Mouse (Mus musculus): ENCODE results near the gene Gm49369. TPM values are rescaled to one million over a fixed set of nuclear protein-coding genes. Genes with fewer than 3 reads are reported as not detected.

The Gm49369 gene
- total and polyA plus RNA-seq, 3 experiments, result 2.9 to 6.9 TPM; not detected in 1

DNA sequence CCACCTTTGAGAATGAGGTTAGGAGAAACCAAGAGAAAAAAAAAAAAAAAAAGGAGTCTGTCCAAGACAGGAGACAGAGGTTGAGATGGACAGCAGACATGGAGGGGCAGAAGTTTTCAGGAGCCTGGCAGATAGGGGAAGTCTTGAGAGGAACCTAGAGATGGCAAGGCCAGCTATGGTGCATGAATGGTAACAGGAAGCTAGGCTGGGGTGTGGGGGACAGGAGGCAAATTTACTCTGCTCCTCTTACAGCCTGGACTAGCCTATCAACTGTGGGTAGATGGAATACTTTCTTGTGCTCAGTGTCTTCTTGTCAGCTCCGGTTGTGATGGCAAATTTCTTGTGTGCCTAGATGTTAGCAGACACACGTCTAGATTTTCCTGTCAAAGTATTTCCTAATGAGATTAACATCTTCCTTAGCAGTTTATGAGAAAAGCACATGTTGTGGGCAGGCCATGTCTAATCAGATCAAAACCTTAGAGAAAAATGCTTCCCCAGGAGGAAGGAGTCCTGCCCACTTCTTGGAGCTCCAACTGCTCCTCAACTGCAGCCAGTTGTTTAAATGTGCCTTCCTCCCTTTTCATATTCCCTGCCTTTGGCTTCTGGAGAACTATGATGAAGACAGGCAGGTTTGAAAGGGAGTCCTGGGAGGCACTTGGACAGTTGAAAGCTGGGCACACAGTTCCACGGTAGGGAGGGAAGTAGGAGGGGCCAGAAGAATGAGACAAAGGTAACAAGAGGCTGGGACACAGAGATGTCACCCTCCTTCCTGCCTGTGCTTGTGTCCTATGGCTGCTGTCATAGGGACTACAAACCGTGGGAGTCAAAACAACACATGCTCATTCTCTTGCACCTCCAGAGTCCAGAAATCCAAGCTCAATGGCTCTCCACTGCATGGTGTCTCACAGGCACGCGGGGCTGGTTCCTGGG is 12.1 kb upstream of the Gm49369 start:
- DNase-seq, result no peak

GRCm38 (mm10) chr7:142393191-142393590 is 10.7 kb upstream of the Gm49369 start:
- peak; percentile 91 for DNase-seq

GRCm38 (mm10) chr7:142391609-142392008 is 9.1 kb upstream of the Gm49369 start:
- DNase-seq, result no peak

- DNase-seq, result peak; percentile 74
Observed at GRCm38 (mm10) chr7:142391108-142391507, 8.6 kb upstream of the Gm49369 start.

DNA sequence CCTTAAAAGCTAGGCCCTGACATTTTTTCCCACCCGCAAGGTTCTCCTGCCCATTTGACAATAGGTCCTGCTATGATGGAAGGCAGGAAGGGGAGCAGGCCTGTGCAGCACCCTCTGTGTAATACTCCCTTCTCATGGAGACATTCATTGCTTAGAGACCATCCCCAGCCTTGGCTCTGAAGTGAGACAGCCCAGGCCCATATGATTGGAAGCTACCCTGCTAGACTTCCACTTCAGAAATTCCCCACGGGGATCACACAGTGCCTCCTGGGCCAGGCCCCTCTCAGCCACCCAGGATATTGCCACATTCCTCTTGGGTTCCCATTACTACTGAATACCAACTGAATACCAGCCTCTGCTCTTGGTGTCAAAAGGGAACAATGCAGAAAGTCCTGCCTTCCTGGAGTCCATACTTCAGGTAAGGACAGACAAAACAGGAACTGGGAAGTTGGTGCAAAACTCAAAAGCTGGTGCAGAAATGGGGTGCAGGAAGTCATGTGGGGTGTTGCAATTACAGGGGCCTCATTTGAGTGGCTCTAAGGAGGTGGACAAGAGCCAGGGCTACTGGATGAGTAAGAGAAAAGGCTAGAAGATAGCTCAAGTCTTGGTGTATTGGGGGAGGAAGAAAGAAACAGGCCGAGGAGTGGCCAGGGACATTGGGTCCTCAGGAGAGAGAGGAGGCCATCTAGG is 7.6 kb upstream of the Gm49369 start:
- no peak for DNase-seq

- no peak for DNase-seq
Observed at GRCm38 (mm10) chr7:142388740-142389139, 6.3 kb upstream of the Gm49369 start.

DNA sequence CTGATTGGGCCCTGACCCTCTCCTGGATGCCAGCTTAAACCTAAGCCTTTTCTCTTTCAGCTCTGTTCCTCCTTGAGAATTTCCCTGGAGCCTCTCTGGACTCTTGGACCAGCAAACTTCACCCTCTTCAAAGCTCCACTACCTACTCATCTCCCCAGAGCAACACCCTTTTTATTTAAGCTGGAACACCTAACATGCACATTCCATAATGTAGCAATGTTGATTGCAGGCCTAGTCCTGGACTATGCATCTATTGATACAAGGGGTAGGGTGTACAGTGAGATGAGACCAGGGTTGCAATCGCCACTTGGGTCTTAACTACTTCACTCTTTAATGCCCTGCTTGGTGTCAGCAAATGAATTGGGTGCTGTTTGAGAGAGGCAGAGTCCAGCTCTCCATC is 5.7 kb upstream of the Gm49369 start:
- no peak for DNase-seq

GRCm38 (mm10) chr7:142387419-142388148 is 5.1 kb upstream of the Gm49369 start, which contains the start of gene Ctsd:
Gene Ctsd, minus strand, starts transcription at chr7:142388038.
- DNase-seq, result peak; percentile 99

DNA sequence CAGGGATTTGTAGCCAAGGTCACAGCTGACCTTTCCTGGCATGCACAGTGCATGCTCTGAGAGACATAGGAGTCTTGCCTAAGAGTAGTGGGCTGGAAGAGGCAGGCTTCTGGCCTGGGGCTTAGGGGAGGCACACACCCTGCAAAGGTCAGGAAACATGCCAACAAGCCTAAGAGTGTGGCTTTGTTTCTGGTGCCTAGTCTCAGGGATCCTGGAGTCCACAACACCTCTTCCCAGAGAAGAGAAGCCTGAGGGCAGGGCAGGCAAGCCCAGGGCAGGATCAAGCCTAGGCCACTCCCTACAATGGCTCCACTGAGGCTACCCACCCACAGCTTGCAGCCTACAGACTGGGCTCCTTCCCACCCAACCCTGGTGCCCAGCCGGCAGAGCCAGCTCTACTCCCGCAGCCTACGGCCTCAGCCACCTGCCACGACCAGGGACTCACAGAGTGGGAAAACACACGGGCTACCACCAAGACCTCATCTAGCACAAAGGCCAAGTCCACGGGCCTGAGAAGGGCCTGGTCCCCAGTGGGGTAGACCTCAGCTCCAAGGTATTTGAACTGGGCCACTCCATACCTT is 4.2 kb upstream of the Gm49369 start:
- DNase-seq, result peak; percentile 83

DNA sequence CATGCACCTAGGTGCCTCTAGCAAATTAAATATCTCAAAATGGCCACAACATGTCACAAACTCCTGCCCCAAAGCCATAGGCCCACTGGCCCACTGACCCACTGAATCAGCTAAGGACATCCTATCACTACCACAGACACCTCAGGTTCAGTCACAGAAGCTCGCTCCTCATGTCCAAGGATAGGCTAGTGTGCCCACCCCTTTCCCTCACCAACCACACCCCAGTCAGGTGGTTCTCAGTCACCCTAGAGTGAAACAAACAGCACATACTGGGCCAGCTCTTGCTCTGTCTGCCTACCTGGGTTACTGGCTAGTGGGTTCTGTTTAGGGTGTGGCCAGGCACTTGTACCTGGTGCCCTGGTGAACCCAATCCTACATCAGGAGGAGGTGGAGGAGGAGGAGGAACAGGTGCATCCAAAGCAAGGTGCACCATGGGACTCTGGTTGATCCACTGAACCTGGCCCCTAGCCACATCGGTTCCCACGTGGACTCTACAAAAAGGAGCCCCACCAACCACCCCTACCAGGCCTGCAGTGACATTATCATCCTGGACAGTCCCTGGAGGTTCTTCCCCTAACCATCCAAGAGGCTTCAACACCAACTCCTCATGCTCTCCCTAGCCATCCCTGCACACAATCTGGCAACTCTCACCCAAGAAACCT is 3.4 kb upstream of the Gm49369 start:
- DNase-seq, result no peak

DNA sequence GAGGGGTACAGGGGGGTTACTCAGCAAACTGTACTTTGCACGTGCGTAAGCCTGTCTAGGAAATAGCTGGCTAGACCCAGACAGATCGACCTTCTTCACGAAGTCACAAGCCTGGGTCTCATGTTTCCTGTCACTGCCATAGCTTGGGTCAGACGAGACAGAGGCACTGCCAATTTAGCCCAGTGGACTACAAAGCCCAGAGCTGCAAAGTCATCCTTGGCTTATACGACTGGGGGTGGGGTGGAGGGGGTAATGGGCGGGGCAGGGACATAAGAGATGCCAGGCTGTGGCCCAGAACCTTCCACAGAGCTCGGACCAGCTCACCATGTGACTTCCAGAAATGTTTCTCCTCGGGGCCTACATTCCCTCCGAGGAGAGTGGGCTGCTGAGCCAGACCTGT is 1.8 kb upstream of the Gm49369 start:
- no peak for DNase-seq

DNA sequence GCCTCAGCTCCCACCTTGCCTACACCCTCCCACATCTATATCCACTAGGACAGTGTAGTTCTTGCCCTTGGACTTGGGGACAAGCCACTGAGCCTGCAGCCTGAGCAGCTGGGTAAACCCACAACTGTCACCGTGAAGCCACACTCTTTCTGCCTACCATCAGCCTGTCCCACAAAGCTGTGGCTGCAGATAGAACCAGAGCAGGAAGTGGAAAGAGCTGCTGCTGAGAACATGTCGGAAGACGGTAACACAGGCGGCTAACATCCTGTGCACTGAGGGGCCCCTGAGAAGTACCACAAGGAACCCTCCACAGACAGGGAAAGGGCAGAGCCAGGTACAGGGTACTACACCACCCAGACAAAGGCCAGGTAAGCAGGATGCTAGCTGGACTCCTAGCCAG is 1.3 kb downstream of the Gm49369 start:
- DNase-seq, result no peak

GRCm38 (mm10) chr7:142379186-142379585 is 3.3 kb downstream of the Gm49369 start:
- DNase-seq, result no peak

DNA sequence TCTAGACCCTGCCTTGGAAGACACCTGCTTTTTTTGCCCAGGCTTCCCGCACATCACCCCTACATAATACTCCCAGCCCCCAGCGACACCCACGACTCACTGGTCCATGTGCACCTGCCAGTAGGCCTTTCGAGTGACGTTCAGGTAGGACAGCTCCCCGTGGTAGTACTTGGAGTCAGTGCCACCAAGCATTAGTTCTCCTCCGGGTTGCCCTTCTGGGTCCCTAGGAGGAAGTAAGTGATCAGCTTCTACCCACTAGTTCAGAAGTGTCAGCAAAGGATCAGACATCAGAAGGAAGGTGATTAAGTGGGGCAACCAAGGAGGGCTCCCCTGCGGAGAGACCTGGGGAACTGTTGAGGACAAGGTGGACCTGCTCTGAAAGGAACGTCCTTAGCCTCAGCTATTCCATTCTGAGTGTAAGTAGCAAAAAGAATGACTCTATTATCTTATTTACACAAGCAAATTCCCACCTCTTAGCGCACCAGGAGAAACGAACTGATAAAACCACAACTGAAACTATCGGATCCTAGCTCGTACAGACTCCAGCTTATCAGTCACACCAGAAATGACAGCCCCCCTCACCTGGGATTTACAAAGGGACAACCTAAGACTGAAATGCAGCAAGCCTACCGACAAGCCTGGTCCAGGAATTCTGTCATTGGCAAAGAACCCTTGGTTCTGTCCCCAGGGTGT is 5.1 kb downstream of the Gm49369 start:
- no peak for DNase-seq

GRCm38 (mm10) chr7:142376096-142376495 is 6.4 kb downstream of the Gm49369 start:
- DNase-seq, result no peak

DNA sequence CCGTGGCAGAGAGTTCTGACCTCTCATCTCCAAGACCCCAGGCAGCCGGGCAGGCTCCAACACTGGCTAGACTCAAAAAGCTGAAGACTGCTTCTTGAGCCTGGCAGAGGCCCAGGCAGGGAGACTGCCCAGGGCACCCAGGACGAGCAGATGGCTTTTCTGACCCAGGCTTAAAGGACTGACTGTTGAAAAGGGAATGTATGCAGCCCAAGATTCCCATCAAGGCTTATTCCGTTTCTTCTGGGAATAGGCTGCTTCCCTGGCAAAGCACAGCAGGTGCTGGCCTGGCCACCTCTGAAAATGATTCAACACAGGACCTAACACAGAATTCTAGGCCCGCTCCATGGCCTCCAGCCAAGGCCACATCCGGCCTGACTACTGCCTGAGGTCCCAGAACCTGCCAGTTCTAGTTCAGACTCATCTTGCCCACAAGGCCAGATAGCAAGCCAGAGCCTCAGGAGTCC is 7.2 kb downstream of the Gm49369 start:
- peak; percentile 93 for DNase-seq

DNA sequence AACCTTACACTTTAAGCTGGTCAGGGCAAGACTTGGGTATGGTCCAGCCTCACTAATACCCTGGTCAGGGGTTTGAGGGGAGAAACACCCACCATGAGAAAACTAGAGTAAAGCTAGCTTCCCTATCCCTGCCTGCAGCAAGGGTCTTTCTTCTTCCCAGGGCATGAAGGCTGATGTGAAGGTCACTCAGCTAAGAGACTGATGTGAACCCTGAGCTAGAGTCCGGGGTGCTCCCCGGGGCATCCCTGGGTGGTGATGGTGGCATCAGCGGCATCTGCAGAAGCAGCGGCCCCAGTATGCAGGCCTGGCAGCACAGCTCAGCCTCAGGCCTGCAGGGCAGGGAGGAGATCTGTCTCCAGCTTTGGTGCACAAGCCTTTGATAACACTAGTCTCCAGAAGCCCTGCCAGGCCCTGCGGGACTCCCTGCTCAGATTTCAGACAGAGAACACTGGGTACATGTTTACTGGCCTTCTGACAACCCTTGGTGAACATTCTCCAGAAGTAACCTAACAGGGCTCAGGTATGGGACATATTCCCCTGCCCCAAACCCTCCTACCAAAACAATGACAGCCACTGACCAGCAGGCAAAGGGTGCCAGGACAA is 8.0 kb downstream of the Gm49369 start:
- DNase-seq, result no peak

GRCm38 (mm10) chr7:142373641-142374412 is 8.6 kb downstream of the Gm49369 start, which contains the start of gene Ifitm10:
Gene Ifitm10, minus strand, starts transcription at chr7:142373753.
- no peak for DNase-seq

GRCm38 (mm10) chr7:142373039-142373438 is 9.4 kb downstream of the Gm49369 start:
- no peak for DNase-seq

Data from adrenal gland, adult 2 months (tissue).